Mouse (Mus musculus) heart, postnatal 0 days (tissue): ENCODE data around the gene Taf3. TPM values are rescaled to one million over a fixed set of nuclear protein-coding genes. Genes with fewer than 3 reads are reported as not detected.

Experiments used
- ATAC-seq: fragments of 200-750 bp; cut with Nextera tagmentation; 2 replicates; pipeline ENCODE4 v1.8.0; 2017; ENCODE audit warnings: low read depth, moderate number of reproducible peaks, moderate library complexity; ENCODE audit not compliant: insufficient read depth
- DNase-seq: peaks from one replicate; pipeline ENCODE4 v3.0.0-alpha.2; 2016; ENCODE audit warnings: low spot score
- H3K27ac ChIP-seq: fragments of 300-500 bp; sonication (generic); 2 replicates; pipeline ENCODE4 v1.5.1; 2014; ENCODE audit warnings: low read depth, mild to moderate bottlenecking
- H3K27me3 ChIP-seq: fragments of 300-500 bp; sonication (generic); 2 replicates; pipeline ENCODE4 v1.6.1; 2014; ENCODE audit warnings: low read length, mixed read lengths; ENCODE audit not compliant: control insufficient read depth, insufficient read depth
- H3K36me3 ChIP-seq: fragments of 300-500 bp; sonication (generic); replicated peaks from 2 replicates; pipeline ENCODE4 v1.6.1; 2014; ENCODE audit warnings: low read length, mixed read lengths; ENCODE audit not compliant: control insufficient read depth, insufficient read depth
- H3K4me1 ChIP-seq: fragments of 300-500 bp; sonication (generic); 2 replicates; pipeline ENCODE4 v1.6.1; 2014; ENCODE audit warnings: antibody characterized with exemption; ENCODE audit not compliant: control insufficient read depth, insufficient read depth
- H3K4me2 ChIP-seq: fragments of 300-500 bp; sonication (generic); 2 replicates; pipeline ENCODE4 v1.6.1; 2014; ENCODE audit warnings: low read depth, mild to moderate bottlenecking, low read length, moderate library complexity
- H3K4me3 ChIP-seq: fragments of 300-500 bp; sonication (generic); 2 replicates; pipeline ENCODE4 v1.5.1; 2014; ENCODE audit warnings: low read depth, low read length
- H3K9ac ChIP-seq: fragments of 300-500 bp; sonication (generic); replicated peaks from 2 replicates; pipeline ENCODE4 v1.6.1; 2014; ENCODE audit warnings: low read depth, low read length, mixed read lengths
- H3K9me3 ChIP-seq: fragments of 300-500 bp; sonication (generic); replicated peaks from 2 replicates; pipeline ENCODE4 v1.6.1; 2016; ENCODE audit warnings: low read length; ENCODE audit not compliant: control insufficient read depth
- CTCF ChIP-seq: IDR thresholded peaks from 2 replicates; pipeline ENCODE4 v1.5.1; 2016; ENCODE audit warnings: antibody characterized with exemption, control low read depth, low read depth
- EP300 ChIP-seq: IDR thresholded peaks from 2 replicates; pipeline ENCODE4 v1.6.1; 2016; ENCODE audit warnings: antibody characterized with exemption, low read depth
- WGBS: fragments of 180-500 bp; shearing (Covaris S2); extraction: QIAGEN DNeasy Blood & Tissue Kit; methylation state at CpG from one replicate; pipeline ENCODE4 v1.1.7; 2014; 5-methylcytosine and 5-hydroxymethylcytosine counted together
- polyA plus RNA-seq: library from polyadenylated mRNA; unstranded; fragments of >200 nt; fragmentation: Nextera tagmentation; extraction: Ambion mirVana; gene quantifications from 2 replicates; pipeline ENCODE4 v1.2.1, GENCODE M21; 2015
- total RNA-seq: library from RNA; depleted of rRNA; stranded (reverse); fragments of >200 nt; gene quantifications from 2 replicates; pipeline ENCODE4 v1.2.3, GENCODE M21; 2014; ENCODE audit warnings: low replicate concordance

Gene Taf3
- total and polyA plus RNA-seq, 2 experiments from 2014 or later = 3.0 to 6.3 TPM

- Histone ChIP-seq H3K9me3 (no peaks in the 10 kb centered on the region), H3K27ac (no peak overlapping the region), H3K4me2 (no peak overlapping the region), H3K27me3 (no peaks in the 10 kb centered on the region), H3K9ac (no peak overlapping the region), H3K4me3 (no peak overlapping the region), H3K4me1 (peaks cover 10% of the 10 kb centered on the region), H3K36me3 (no peaks in the 10 kb centered on the region)
- ATAC-seq (no peak), DNase-seq (peak; percentile 71)
- no peak for TF ChIP-seq EP300
- TF ChIP-seq CTCF = peak; percentile 94
- 35% methylated on average over 7 of the region's 7 CpGs for WGBS
These were observed 38.0 kb downstream of the Taf3 start for GRCm38 (mm10) chr2:10010263-10010909.

GRCm38 (mm10) chr2:10009671-10010254 lies 38.6 kb downstream of the Taf3 start:
- no peaks in the 10 kb centered on the region for H3K36me3 ChIP-seq
- peaks cover 16% of the 10 kb centered on the region for H3K4me1 ChIP-seq
- no peaks in the 10 kb centered on the region for H3K27me3 ChIP-seq
- H3K27ac ChIP-seq = no peak overlapping the region
- H3K9me3 ChIP-seq = no peaks in the 10 kb centered on the region
- no peak overlapping the region for H3K9ac ChIP-seq
- no peak for ATAC-seq
- no peak for DNase-seq
- TF ChIP-seq CTCF = no peak
- TF ChIP-seq EP300 = no peak
- no peak overlapping the region for H3K4me3 ChIP-seq
- WGBS = 80% methylated on average over 13 of the region's 13 CpGs
- H3K4me2 ChIP-seq = no peak overlapping the region

GRCm38 (mm10) chr2:10008593-10008992 lies 39.8 kb downstream of the Taf3 start:
- TF ChIP-seq CTCF = no peak
- no peak for TF ChIP-seq EP300
- Histone ChIP-seq H3K27ac (no peak overlapping the region), H3K36me3 (no peaks in the 10 kb centered on the region), H3K4me3 (no peak overlapping the region), H3K27me3 (no peaks in the 10 kb centered on the region), H3K9me3 (no peaks in the 10 kb centered on the region), H3K4me2 (no peak overlapping the region), H3K4me1 (peaks cover 21% of the 10 kb centered on the region), H3K9ac (no peak overlapping the region)
- DNase-seq = no peak
- WGBS = 75% methylated on average over 4 of the region's 4 CpGs
- no peak for ATAC-seq

- peak overlapping the region; percentile 66 for H3K27ac ChIP-seq
- H3K9ac ChIP-seq = no peak overlapping the region
- H3K36me3 ChIP-seq = no peaks in the 10 kb centered on the region
- TF ChIP-seq CTCF (no peak), EP300 (no peak)
- peaks cover 36% of the 10 kb centered on the region for H3K4me1 ChIP-seq
- H3K9me3 ChIP-seq = no peaks in the 10 kb centered on the region
- H3K4me3 ChIP-seq = no peak overlapping the region
- ATAC-seq (peak; percentile 80), DNase-seq (peak; percentile 34)
- no peak overlapping the region for H3K4me2 ChIP-seq
- no peaks in the 10 kb centered on the region for H3K27me3 ChIP-seq
- 49% methylated on average over 8 of the region's 8 CpGs for WGBS
These were observed 43.3 kb downstream of the Taf3 start for GRCm38 (mm10) chr2:10004960-10005621.

GRCm38 (mm10) chr2:10003358-10003757 lies 45.0 kb downstream of the Taf3 start:
- Histone ChIP-seq H3K27ac (peak overlapping the region; percentile 22), H3K9me3 (no peaks in the 10 kb centered on the region), H3K4me1 (peaks cover 36% of the 10 kb centered on the region), H3K9ac (no peak overlapping the region), H3K4me3 (no peak overlapping the region), H3K4me2 (no peak overlapping the region), H3K36me3 (no peaks in the 10 kb centered on the region), H3K27me3 (no peaks in the 10 kb centered on the region)
- WGBS = 63% methylated on average over 5 of the region's 5 CpGs
- DNase-seq (no peak), ATAC-seq (peak; percentile 30; the same call in 1 of the 2 replicates)
- TF ChIP-seq EP300 (no peak), CTCF (no peak)
